Mouse (Mus musculus): ENCODE results near the gene Anapc11. TPM values are rescaled to one million over a fixed set of nuclear protein-coding genes. Genes with fewer than 3 reads are reported as not detected.

Gene Anapc11
- polyA plus RNA-seq, 1 experiment = 97.9 TPM

- H3K4me3 ChIP-seq (ENCODE audit: low read depth, low read length) = peak overlapping the region; percentile 70
- no peak for TF ChIP-seq CTCF (IDR thresholded peaks at IDR 0.05; ENCODE audit: extremely low read depth, insufficient read length, insufficient replicate concordance, low read depth, low read length)
- TF ChIP-seq POLR2A (IDR thresholded peaks at IDR 0.05; ENCODE audit: low read depth, low read length) = 0 out of 2 replicates have a peak, but pooled peaks have one; percentile 22
- peaks cover 9% of the 10 kb centered on the region; the same call in 1 of the 2 replicates for H3K4me1 ChIP-seq (ENCODE audit: control insufficient read depth, insufficient read depth, insufficient read length, low read length)
- peak overlapping the region; percentile 72; the same call in 1 of the 2 replicates for H3K27ac ChIP-seq (ENCODE audit: insufficient read depth, low read depth, low read length)
- peaks cover 46% of the 10 kb centered on the region for H3K36me3 ChIP-seq (ENCODE audit: control insufficient read depth, insufficient read depth, low read length)
- H3K27me3 ChIP-seq (ENCODE audit: control insufficient read depth, insufficient read depth, low read length) = no peaks in the 10 kb centered on the region
- WGBS = 34% methylated on average over 3 of the region's 3 CpGs
Observed at GRCm38 (mm10) chr11:120571122-120571521, 27.1 kb upstream of the Anapc11 start.

DNA sequence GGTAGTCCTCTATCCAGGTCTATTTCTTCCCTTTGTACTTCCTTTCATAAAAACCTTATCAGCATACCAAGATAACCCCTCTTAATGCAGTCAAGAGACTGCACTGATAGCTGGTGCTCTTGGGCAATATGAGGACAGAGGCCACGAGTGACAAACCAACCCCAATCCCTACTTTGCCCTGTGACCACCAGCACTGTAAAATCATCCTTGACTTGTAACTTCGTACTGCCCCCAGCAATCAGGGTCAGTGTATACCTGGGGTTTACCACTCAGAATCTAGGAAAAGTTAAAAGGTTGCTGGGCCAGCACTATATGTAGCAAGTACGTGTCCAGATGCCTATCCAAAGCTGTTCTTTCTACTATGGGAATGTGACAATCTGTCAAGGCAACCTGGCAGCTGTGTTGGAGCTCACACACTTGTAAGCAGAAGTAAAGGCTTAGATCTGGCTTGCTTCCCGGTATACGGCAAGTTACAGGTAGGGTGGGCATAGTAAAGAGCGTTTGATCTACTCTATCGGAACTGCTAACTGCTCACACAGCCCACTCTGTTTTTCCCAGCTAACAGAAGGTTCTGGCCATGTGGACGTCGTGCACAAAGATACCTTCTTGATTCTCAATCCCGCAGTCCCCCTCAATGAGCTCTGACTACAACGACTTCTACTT lies 26.3 kb upstream of the Anapc11 start:
- peak overlapping the region; percentile 90 for H3K27ac ChIP-seq (ENCODE audit: insufficient read depth, low read depth, low read length)
- TF ChIP-seq CTCF (IDR thresholded peaks at IDR 0.05; ENCODE audit: extremely low read depth, insufficient read length, insufficient replicate concordance, low read depth, low read length) (no peak), POLR2A (IDR thresholded peaks at IDR 0.05; ENCODE audit: low read depth, low read length) (no peak)
- H3K4me3 ChIP-seq (ENCODE audit: low read depth, low read length) = peak overlapping the region; percentile 70
- H3K4me1 ChIP-seq (ENCODE audit: control insufficient read depth, insufficient read depth, insufficient read length, low read length) = peaks cover 14% of the 10 kb centered on the region; the same call in 1 of the 2 replicates
- peaks cover 39% of the 10 kb centered on the region for H3K36me3 ChIP-seq (ENCODE audit: control insufficient read depth, insufficient read depth, low read length)
- WGBS = 2% methylated on average over 11 of the region's 11 CpGs
- H3K27me3 ChIP-seq (ENCODE audit: control insufficient read depth, insufficient read depth, low read length) = no peaks in the 10 kb centered on the region

DNA sequence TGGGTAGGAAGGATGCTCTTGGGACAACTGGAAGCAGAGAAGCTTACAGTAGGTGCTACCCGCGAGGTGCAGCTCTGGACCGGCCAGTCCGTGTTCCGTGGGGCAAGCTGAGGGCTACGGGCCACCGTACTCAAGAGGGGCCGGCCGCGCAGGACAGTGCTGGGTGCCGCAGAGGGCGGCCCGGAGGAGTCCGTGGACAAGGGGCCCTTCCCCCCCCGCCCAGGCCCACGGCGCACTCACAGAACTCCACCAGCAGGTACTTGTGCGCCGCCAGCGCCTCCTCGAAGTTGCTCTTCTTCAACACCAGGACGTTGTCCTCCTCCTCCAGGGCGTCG lies 25.8 kb upstream of the Anapc11 start:
- H3K27ac ChIP-seq (ENCODE audit: insufficient read depth, low read depth, low read length) = peak overlapping the region; percentile 90
- H3K27me3 ChIP-seq (ENCODE audit: control insufficient read depth, insufficient read depth, low read length) = no peaks in the 10 kb centered on the region
- no peak for TF ChIP-seq CTCF (IDR thresholded peaks at IDR 0.05; ENCODE audit: extremely low read depth, insufficient read length, insufficient replicate concordance, low read depth, low read length)
- no peak for TF ChIP-seq POLR2A (IDR thresholded peaks at IDR 0.05; ENCODE audit: low read depth, low read length)
- H3K4me1 ChIP-seq (ENCODE audit: control insufficient read depth, insufficient read depth, insufficient read length, low read length) = peaks cover 19% of the 10 kb centered on the region; the same call in 1 of the 2 replicates
- H3K4me3 ChIP-seq (ENCODE audit: low read depth, low read length) = peak overlapping the region; percentile 70
- peaks cover 34% of the 10 kb centered on the region for H3K36me3 ChIP-seq (ENCODE audit: control insufficient read depth, insufficient read depth, low read length)
- WGBS = under 1% methylated on average over 24 of the region's 24 CpGs

DNA sequence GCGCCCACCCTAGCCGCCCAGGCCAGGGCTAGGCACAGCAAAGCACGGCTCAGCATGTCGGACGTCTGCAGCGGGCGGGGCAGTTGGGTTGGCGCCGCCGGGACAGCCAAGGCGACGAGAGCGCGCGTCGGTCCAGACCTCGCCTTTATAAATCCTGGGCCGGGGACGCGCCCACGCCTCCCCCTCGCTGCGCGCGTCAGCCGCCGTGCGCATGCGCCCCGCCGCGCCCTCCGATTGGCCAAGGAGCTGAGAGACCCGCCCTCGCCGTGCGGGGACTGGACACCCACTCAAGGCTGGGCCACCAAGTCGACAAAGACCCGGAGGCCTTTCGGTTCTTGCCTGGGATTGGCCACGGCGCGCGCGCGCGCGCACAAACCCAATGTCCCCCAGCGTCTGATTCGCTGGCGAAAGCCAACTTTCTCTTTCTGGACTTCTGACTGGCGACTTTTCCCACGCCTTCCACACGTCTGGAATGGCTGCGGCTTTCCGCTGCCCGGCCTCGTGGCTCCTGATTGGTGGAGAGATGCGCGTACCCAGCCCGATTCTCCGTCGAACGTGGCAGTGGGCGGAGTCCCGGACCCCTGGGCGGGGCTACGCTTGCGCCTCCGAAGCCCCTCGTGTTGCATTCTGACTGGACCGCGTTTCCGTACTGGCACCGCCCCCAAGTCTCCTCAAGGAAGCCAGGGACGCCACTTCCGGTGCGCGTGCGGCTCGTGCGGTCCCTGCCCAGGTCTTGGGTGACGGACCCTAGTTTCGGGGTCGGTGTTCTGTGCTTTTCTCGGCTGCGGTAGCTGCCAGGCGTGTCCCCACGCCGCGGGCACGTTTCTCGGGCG lies 25.3 kb upstream of the Anapc11 start, which contains the start of gene P4hb:
Gene P4hb, minus strand, starts transcription at position 502 of the 833 bp plus-strand sequence.
- H3K4me1 ChIP-seq (ENCODE audit: control insufficient read depth, insufficient read depth, insufficient read length, low read length) = peaks cover 21% of the 10 kb centered on the region
- TF ChIP-seq POLR2A (IDR thresholded peaks at IDR 0.05; ENCODE audit: low read depth, low read length) (peak; percentile 92), CTCF (IDR thresholded peaks at IDR 0.05; ENCODE audit: extremely low read depth, insufficient read length, insufficient replicate concordance, low read depth, low read length) (no peak)
- peak within 1 kb of the TSS; percentile 92 for H3K27ac ChIP-seq (ENCODE audit: insufficient read depth, low read depth, low read length)
- H3K27me3 ChIP-seq (ENCODE audit: control insufficient read depth, insufficient read depth, low read length) = no peaks in the 10 kb centered on the region
- H3K4me3 ChIP-seq (ENCODE audit: low read depth, low read length) = peak within 1 kb of the TSS; percentile 74
- H3K36me3 ChIP-seq (ENCODE audit: control insufficient read depth, insufficient read depth, low read length) = peaks cover 34% of the 10 kb centered on the region
- WGBS = under 1% methylated on average over 94 of the region's 94 CpGs

DNA sequence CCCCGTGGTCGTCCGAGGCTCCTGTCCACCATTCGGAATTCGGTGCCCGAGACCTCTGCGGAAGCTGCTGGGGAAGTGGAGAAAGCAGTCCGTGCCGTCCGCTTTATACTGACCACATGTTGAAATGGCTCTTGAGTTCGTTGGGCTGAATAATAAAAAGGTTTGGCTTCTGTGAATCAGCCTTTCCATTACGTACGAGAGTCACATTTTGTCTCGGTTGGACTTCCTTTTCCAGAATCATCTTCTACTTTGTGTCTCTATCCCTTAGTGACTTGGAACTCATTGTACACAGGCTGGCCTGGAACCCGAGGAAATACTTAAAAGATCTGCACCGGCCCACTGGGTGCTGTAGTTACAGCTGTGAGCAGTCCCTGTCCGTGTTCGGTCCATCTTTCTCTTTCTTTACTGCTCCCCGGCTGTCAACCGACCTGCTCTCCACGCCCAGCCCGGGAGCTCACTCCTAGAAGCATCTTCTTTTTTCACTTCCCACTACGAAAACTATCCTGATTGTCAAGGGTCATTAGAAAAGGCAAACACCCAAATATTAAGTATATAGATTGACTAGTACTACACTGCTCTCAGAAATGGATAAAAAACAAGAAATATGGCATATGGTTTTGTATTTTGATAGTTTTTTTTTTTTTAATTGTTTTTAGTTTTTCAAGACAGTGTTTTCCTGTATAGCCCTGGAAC lies 24.5 kb upstream of the Anapc11 start:
- Histone ChIP-seq H3K27ac (ENCODE audit: insufficient read depth, low read depth, low read length) (peak overlapping the region; percentile 92), H3K4me3 (ENCODE audit: low read depth, low read length) (peak overlapping the region; percentile 74), H3K4me1 (ENCODE audit: control insufficient read depth, insufficient read depth, insufficient read length, low read length) (peaks cover 29% of the 10 kb centered on the region), H3K36me3 (ENCODE audit: control insufficient read depth, insufficient read depth, low read length) (peaks cover 34% of the 10 kb centered on the region), H3K27me3 (ENCODE audit: control insufficient read depth, insufficient read depth, low read length) (no peaks in the 10 kb centered on the region)
- TF ChIP-seq POLR2A (IDR thresholded peaks at IDR 0.05; ENCODE audit: low read depth, low read length) = no peak
- TF ChIP-seq CTCF (IDR thresholded peaks at IDR 0.05; ENCODE audit: extremely low read depth, insufficient read length, insufficient replicate concordance, low read depth, low read length) = no peak
- WGBS = under 1% methylated on average over 23 of the region's 23 CpGs

DNA sequence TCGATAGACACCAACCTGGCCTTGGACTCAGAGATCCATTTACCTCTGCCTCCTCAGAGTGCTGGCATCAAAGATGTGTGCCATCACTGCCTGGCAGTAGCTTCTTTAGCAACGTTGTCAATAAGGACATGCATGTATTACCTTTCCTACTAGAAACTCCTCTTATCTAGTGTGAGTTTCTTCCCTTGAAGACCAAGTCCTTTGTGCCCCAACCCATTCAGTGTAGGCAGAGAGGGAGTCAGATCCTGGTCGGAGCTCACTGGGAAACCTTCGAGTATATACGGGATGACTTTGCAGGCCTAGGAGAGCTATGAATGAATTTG lies 24.0 kb upstream of the Anapc11 start:
- peaks cover 37% of the 10 kb centered on the region for H3K36me3 ChIP-seq (ENCODE audit: control insufficient read depth, insufficient read depth, low read length)
- H3K4me3 ChIP-seq (ENCODE audit: low read depth, low read length) = no peak overlapping the region; the same call in 1 of the 2 replicates
- peaks cover 34% of the 10 kb centered on the region for H3K4me1 ChIP-seq (ENCODE audit: control insufficient read depth, insufficient read depth, insufficient read length, low read length)
- no peaks in the 10 kb centered on the region for H3K27me3 ChIP-seq (ENCODE audit: control insufficient read depth, insufficient read depth, low read length)
- TF ChIP-seq POLR2A (IDR thresholded peaks at IDR 0.05; ENCODE audit: low read depth, low read length) (no peak), CTCF (IDR thresholded peaks at IDR 0.05; ENCODE audit: extremely low read depth, insufficient read length, insufficient replicate concordance, low read depth, low read length) (no peak)
- H3K27ac ChIP-seq (ENCODE audit: insufficient read depth, low read depth, low read length) = peak overlapping the region; percentile 10; the same call in 1 of the 2 replicates
- WGBS = 31% methylated on average over 5 of the region's 5 CpGs

Data from small intestine, adult 2 months (tissue).